Mouse (Mus musculus): ENCODE results near the gene Tff1. TPM values are rescaled to one million over a fixed set of nuclear protein-coding genes. Genes with fewer than 3 reads are reported as not detected.
A peak's percentile ranks its signal among the peaks of the same experiment; 100 is the strongest.

The Tff1 gene
- total RNA-seq (2021), result not detected
- long read RNA-seq, experiment 1, result 0 reads
- long read RNA-seq, experiment 2, result 0 reads

- intact Hi-C loops (cut with DNase I), result no loop called here
- DNase-seq (ENCODE audit: low spot score in 2 of 2), result no peak
Observed at GRCm38 (mm10) chr17:31165127-31165526, at the start of gene Tff1. TSS of gene Tff1 (minus strand) at chr17:31165277.

- DNase-seq (ENCODE audit: low spot score in 2 of 2), result no peak
- intact Hi-C loops (cut with DNase I), result no loop called here
Observed at GRCm38 (mm10) chr17:31211881-31212280, 46.8 kb upstream of the Tff1 start.

GRCm38 (mm10) chr17:31210299-31210698 is 45.2 kb upstream of the Tff1 start:
- intact Hi-C loops (cut with DNase I), result no loop called here
- DNase-seq (ENCODE audit: low spot score in 2 of 2), result no peak

- DNase-seq (ENCODE audit: low spot score in 2 of 2), result no peak
- intact Hi-C loops (cut with DNase I), result no loop called here
Observed at GRCm38 (mm10) chr17:31209376-31209930, 44.4 kb upstream of the Tff1 start.

- intact Hi-C loops (cut with DNase I), result no loop called here
- DNase-seq (ENCODE audit: low spot score in 2 of 2), result no peak
Observed at GRCm38 (mm10) chr17:31208654-31209053, 43.6 kb upstream of the Tff1 start.

- intact Hi-C loops (cut with DNase I), result no loop called here
- no peak for DNase-seq (ENCODE audit: low spot score in 2 of 2)
Observed at GRCm38 (mm10) chr17:31207771-31208334, 42.8 kb upstream of the Tff1 start, which contains the start of gene Ubash3a. TSS of gene Ubash3a (plus strand) at chr17:31207873.

- intact Hi-C loops (cut with DNase I), result no loop called here
- no peak for DNase-seq (ENCODE audit: low spot score in 2 of 2)
Observed at GRCm38 (mm10) chr17:31198877-31199276, 33.8 kb upstream of the Tff1 start, which contains the start of gene Tmprss3. TSS of gene Tmprss3 (minus strand) at chr17:31198977.

GRCm38 (mm10) chr17:31196283-31196682 is 31.2 kb upstream of the Tff1 start:
- no peak for DNase-seq (ENCODE audit: low spot score in 2 of 2)
- intact Hi-C loops (cut with DNase I), result no loop called here

- intact Hi-C loops (cut with DNase I), result no loop called here
- no peak for DNase-seq (ENCODE audit: low spot score in 2 of 2)
Observed at GRCm38 (mm10) chr17:31195207-31195606, 30.1 kb upstream of the Tff1 start.

- no peak for DNase-seq (ENCODE audit: low spot score in 2 of 2)
- intact Hi-C loops (cut with DNase I), result no loop called here
Observed at GRCm38 (mm10) chr17:31193360-31193759, 28.3 kb upstream of the Tff1 start.

- no peak for DNase-seq (ENCODE audit: low spot score in 2 of 2)
- intact Hi-C loops (cut with DNase I), result no loop called here
Observed at GRCm38 (mm10) chr17:31192663-31193062, 27.6 kb upstream of the Tff1 start.

GRCm38 (mm10) chr17:31191825-31192224 is 26.7 kb upstream of the Tff1 start:
- intact Hi-C loops (cut with DNase I), result no loop called here
- no peak for DNase-seq (ENCODE audit: low spot score in 2 of 2)

GRCm38 (mm10) chr17:31187370-31187769 is 22.3 kb upstream of the Tff1 start:
- peak; percentile 75 to 79 for DNase-seq (ENCODE audit: low spot score in 2 of 2)
- intact Hi-C loops (cut with DNase I), result loop anchor here (2.0 to 5.0 kb wide), 2 partner anchors 50 to 177 kb away; no protein-coding TSS in a partner anchor

GRCm38 (mm10) chr17:31184269-31184990 is 19.4 kb upstream of the Tff1 start:
- DNase-seq (ENCODE audit: low spot score in 2 of 2), result no peak

GRCm38 (mm10) chr17:31183180-31183974 is 18.3 kb upstream of the Tff1 start:
- peak; percentile 24 to 57 for DNase-seq (ENCODE audit: low spot score in 2 of 2)
- intact Hi-C loops (cut with DNase I), result no loop called here

More at GRCm38 (mm10) chr17:31184269-31184990, 19.4 kb upstream of the Tff1 start:
- intact Hi-C loops (cut with DNase I), result no loop called here

- intact Hi-C loops (cut with DNase I), result no loop called here
Observed at GRCm38 (mm10) chr17:31181490-31181889, 16.4 kb upstream of the Tff1 start.

GRCm38 (mm10) chr17:31176321-31176720 is 11.2 kb upstream of the Tff1 start:
- intact Hi-C loops (cut with DNase I), result no loop called here
- DNase-seq (ENCODE audit: low spot score in 2 of 2), result no peak

More at GRCm38 (mm10) chr17:31181490-31181889, 16.4 kb upstream of the Tff1 start:
- DNase-seq (ENCODE audit: low spot score in 2 of 2), result no peak

GRCm38 (mm10) chr17:31169796-31170195 is 4.7 kb upstream of the Tff1 start:
- intact Hi-C loops (cut with DNase I), result no loop called here
- DNase-seq (ENCODE audit: low spot score in 2 of 2), result no peak

GRCm38 (mm10) chr17:31163821-31164220 is 1.3 kb downstream of the Tff1 start:
- intact Hi-C loops (cut with DNase I), result no loop called here
- DNase-seq (ENCODE audit: low spot score in 2 of 2), result no peak

- intact Hi-C loops (cut with DNase I), result no loop called here
- no peak for DNase-seq (ENCODE audit: low spot score in 2 of 2)
Observed at GRCm38 (mm10) chr17:31162607-31163006, 2.5 kb downstream of the Tff1 start.

Data from left cerebral cortex, postnatal 14 days (tissue).